Mouse (Mus musculus) testis, adult 2 months (tissue): ENCODE measurements around the gene Pak7.

ENCODE experiments used
- CTCF ChIP-seq: fragments of 200-500 bp; IDR thresholded peaks from 2 replicates; pipeline ENCODE4 v1.5.1; 2012; ENCODE audit warnings: low read depth, mild to moderate bottlenecking, inconsistent platforms, low read length, moderate library complexity; ENCODE audit not compliant: control insufficient read depth, insufficient read depth, insufficient replicate concordance
- POLR2A ChIP-seq: fragments of 200-500 bp; IDR thresholded peaks from 2 replicates; pipeline ENCODE4 v1.6.1; 2012; ENCODE audit warnings: low read depth, mild to moderate bottlenecking, inconsistent platforms, low read length, moderate library complexity; ENCODE audit not compliant: control insufficient read depth

GRCm38 (mm10) chr2:136109038-136109363 is 278.8 kb downstream of the Pak7 start:
- TF ChIP-seq POLR2A (no peak), CTCF (no peak)
